Mouse (Mus musculus) kidney, adult 2 months (tissue): Measurements from ENCODE around the gene Eif5a2. TPM values are rescaled to one million over a fixed set of nuclear protein-coding genes. Genes with fewer than 3 reads are reported as not detected.
A peak's percentile ranks its signal among the peaks of the same experiment; 100 is the strongest.

Experiments
- DNase-seq: peaks from one replicate; pipeline ENCODE4 v3.0.0; 2021
- H3K27ac ChIP-seq: fragments of 200-500 bp; 2 replicates; pipeline ENCODE4 v1.5.1; 2012; ENCODE audit warnings: low read depth, low read length, control low read depth, inconsistent platforms; ENCODE audit not compliant: insufficient read depth
- H3K27me3 ChIP-seq: fragments of 200-500 bp; replicated peaks from 2 replicates; pipeline ENCODE4 v1.6.1; 2012; ENCODE audit warnings: mild to moderate bottlenecking, moderate library complexity, low read length, inconsistent platforms; ENCODE audit not compliant: control insufficient read depth, insufficient read depth
- H3K36me3 ChIP-seq: fragments of 200-500 bp; 2 replicates; pipeline ENCODE4 v1.6.1; 2012; ENCODE audit warnings: mild to moderate bottlenecking, moderate library complexity, low read length, inconsistent platforms; ENCODE audit not compliant: control insufficient read depth, insufficient read depth
- H3K4me1 ChIP-seq: fragments of 200-500 bp; 2 replicates; pipeline ENCODE4 v1.6.1; 2011; ENCODE audit warnings: low read length; ENCODE audit not compliant: control insufficient read depth, insufficient read depth
- H3K4me3 ChIP-seq: fragments of 200-500 bp; 2 replicates; pipeline ENCODE4 v1.5.1; 2011; ENCODE audit warnings: mild to moderate bottlenecking, low read depth, low read length, control low read depth; ENCODE audit not compliant: insufficient read depth
- CTCF ChIP-seq: fragments of 200-500 bp; conservative IDR thresholded peaks from 2 replicates; pipeline ENCODE4 v1.5.1; 2011; ENCODE audit warnings: low read depth, mild to moderate bottlenecking, control low read depth, low read length, moderate library complexity, mixed read lengths; ENCODE audit not compliant: insufficient read depth, insufficient read length
- POLR2A ChIP-seq: fragments of 200-500 bp; IDR thresholded peaks from one replicate; pipeline ENCODE4 v1.6.1; 2011; ENCODE audit warnings: low read depth, low read length, control low read depth
- WGBS: fragments of 180-500 bp; shearing (Covaris S2); methylation state at CpG from one replicate; pipeline ENCODE4 v1.1.7; 2018; 5-methylcytosine and 5-hydroxymethylcytosine counted together
- polyA plus RNA-seq: library from polyadenylated mRNA; depleted of rRNA; stranded (reverse); fragments of >200 nt; gene quantifications from 2 replicates; pipeline ENCODE4 v1.2.3, GENCODE M21; 2012

Eif5a2 gene
- polyA plus RNA-seq, 1 experiment, result 1.2 TPM

- H3K36me3 ChIP-seq, result peaks cover 3% of the 10 kb centered on the region
- DNase-seq, result no peak
- no peaks in the 10 kb centered on the region for H3K27me3 ChIP-seq
- 84% methylated on average over 4 of the region's 4 CpGs for WGBS
- H3K4me3 ChIP-seq, result no peak overlapping the region
- no peak overlapping the region for H3K27ac ChIP-seq
- TF ChIP-seq POLR2A, result no peak
- TF ChIP-seq CTCF, result no peak
- no peaks in the 10 kb centered on the region for H3K4me1 ChIP-seq
These were observed 27.1 kb downstream of the Eif5a2 start for GRCm38 (mm10) chr3:28808039-28808643.

- H3K4me1 ChIP-seq, result no peaks in the 10 kb centered on the region
- H3K27ac ChIP-seq, result no peak overlapping the region
- TF ChIP-seq CTCF (no peak), POLR2A (no peak)
- peak; percentile 39 for DNase-seq
- H3K4me3 ChIP-seq, result no peak overlapping the region
- H3K27me3 ChIP-seq, result no peaks in the 10 kb centered on the region
- WGBS, result 53% methylated on average over 4 of the region's 4 CpGs
- H3K36me3 ChIP-seq, result peaks cover 3% of the 10 kb centered on the region
These were observed 30.4 kb downstream of the Eif5a2 start for GRCm38 (mm10) chr3:28811441-28811840.

DNA sequence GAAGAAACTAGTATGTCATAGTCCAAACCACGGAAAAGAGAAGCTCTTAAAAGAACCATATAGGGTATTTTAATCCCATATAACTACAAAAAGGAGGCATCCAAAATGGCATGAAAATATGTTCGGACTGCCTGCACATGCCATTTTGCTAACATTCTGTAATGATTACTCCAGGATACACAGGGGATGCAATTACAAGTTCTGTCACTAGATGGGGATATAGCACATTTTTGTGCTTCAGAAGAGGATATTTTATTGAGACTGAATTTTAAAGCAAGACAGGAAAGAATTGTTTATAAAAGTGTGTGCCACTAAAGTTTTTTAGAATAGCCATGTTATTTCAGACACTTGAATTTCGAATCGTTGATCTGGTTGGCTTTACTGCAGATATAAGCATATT lies 33.3 kb downstream of the Eif5a2 start:
- 5% methylated on average over 4 of the region's 4 CpGs for WGBS
- Histone ChIP-seq H3K27me3 (no peaks in the 10 kb centered on the region), H3K4me1 (no peaks in the 10 kb centered on the region), H3K27ac (no peak overlapping the region), H3K36me3 (no peaks in the 10 kb centered on the region), H3K4me3 (no peak overlapping the region)
- TF ChIP-seq CTCF (0 out of 2 replicates have a peak, but pooled peaks have one; percentile 8), POLR2A (no peak)
- peak; percentile 58 for DNase-seq

GRCm38 (mm10) chr3:28816010-28816540 lies 35.0 kb downstream of the Eif5a2 start:
- Histone ChIP-seq H3K36me3 (no peaks in the 10 kb centered on the region), H3K27ac (no peak overlapping the region), H3K27me3 (no peaks in the 10 kb centered on the region), H3K4me3 (no peak overlapping the region), H3K4me1 (no peaks in the 10 kb centered on the region)
- 65% methylated on average over 4 of the region's 4 CpGs for WGBS
- no peak for TF ChIP-seq POLR2A
- no peak for TF ChIP-seq CTCF
- no peak for DNase-seq

- Histone ChIP-seq H3K4me1 (no peaks in the 10 kb centered on the region), H3K4me3 (no peak overlapping the region), H3K36me3 (no peaks in the 10 kb centered on the region), H3K27ac (no peak overlapping the region), H3K27me3 (no peaks in the 10 kb centered on the region; the same call in 1 of the 2 replicates)
- 95% methylated on average over 1 of the region's 1 CpGs for WGBS
- no peak for DNase-seq
- TF ChIP-seq CTCF, result no peak
- TF ChIP-seq POLR2A, result no peak
These were observed 45.2 kb downstream of the Eif5a2 start for GRCm38 (mm10) chr3:28826272-28826671.

DNA sequence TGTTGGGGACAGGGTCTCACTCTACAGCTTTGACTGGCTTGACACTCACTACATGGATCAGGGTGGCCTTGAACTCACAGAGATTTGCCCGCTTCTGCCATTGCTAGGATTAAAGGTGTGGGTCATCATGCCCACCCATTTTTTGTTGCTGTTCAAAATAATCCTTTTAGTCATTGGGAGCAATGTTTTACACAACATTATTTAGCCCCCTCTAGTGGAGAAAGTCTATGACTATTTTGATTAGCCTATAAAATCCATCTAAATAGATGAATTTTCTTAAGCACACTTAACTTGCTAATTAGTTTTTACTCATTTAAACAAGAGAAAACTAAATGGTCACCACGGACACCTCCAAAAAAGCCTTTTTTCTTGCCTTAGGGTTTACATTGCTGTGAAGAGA lies 46.5 kb downstream of the Eif5a2 start:
- H3K4me1 ChIP-seq, result no peaks in the 10 kb centered on the region
- TF ChIP-seq CTCF (no peak), POLR2A (no peak)
- 88% methylated on average over 2 of the region's 2 CpGs for WGBS
- DNase-seq, result no peak
- H3K36me3 ChIP-seq, result no peaks in the 10 kb centered on the region
- no peak overlapping the region for H3K4me3 ChIP-seq
- H3K27ac ChIP-seq, result no peak overlapping the region
- no peaks in the 10 kb centered on the region; the same call in 1 of the 2 replicates for H3K27me3 ChIP-seq

- no peaks in the 10 kb centered on the region for H3K4me1 ChIP-seq
- no peaks in the 10 kb centered on the region; the same call in 1 of the 2 replicates for H3K27me3 ChIP-seq
- TF ChIP-seq POLR2A, result no peak
- no peak for TF ChIP-seq CTCF
- DNase-seq, result no peak
- H3K4me3 ChIP-seq, result no peak overlapping the region
- no peaks in the 10 kb centered on the region for H3K36me3 ChIP-seq
- H3K27ac ChIP-seq, result no peak overlapping the region
- 85% methylated on average over 2 of the region's 2 CpGs for WGBS
These were observed 48.4 kb downstream of the Eif5a2 start for GRCm38 (mm10) chr3:28829454-28829853.
